Mouse (Mus musculus): ENCODE data around the gene Ldlrad3. TPM values are rescaled to one million over a fixed set of nuclear protein-coding genes. Genes with fewer than 3 reads are reported as not detected.

Gene Ldlrad3
- polyA plus RNA-seq, 1 experiment from 2014 or later, result 30.7 TPM

GRCm38 (mm10) chr2:102057746-102058145 lies 128.4 kb downstream of the Ldlrad3 start:
- WGBS, result 85% methylated on average over 12 of the region's 12 CpGs
- no peaks in the 10 kb centered on the region for H3K9me3 ChIP-seq (replicated peaks)

GRCm38 (mm10) chr2:102057029-102057685 lies 129.0 kb downstream of the Ldlrad3 start:
- H3K27me3 ChIP-seq (replicated peaks), result no peaks in the 10 kb centered on the region
- WGBS, result 73% methylated on average over 9 of the region's 9 CpGs
- no peak overlapping the region for H3K4me2 ChIP-seq
- H3K27ac ChIP-seq (replicated peaks), result peak overlapping the region; percentile 60; the same call in 1 of the 2 replicates
- H3K4me1 ChIP-seq, result peaks cover 8% of the 10 kb centered on the region; the same call in 1 of the 2 replicates
- peaks cover 3% of the 10 kb centered on the region; the same call in 1 of the 2 replicates for H3K36me3 ChIP-seq
- no peak; the same call in 1 of the 2 replicates for ATAC-seq (ENCODE audit: low FRiP score)
- H3K9ac ChIP-seq (replicated peaks), result no peak overlapping the region
- H3K4me3 ChIP-seq (replicated peaks), result no peak overlapping the region
- no peaks in the 10 kb centered on the region for H3K9me3 ChIP-seq (replicated peaks)

More at GRCm38 (mm10) chr2:102057746-102058145, 128.4 kb downstream of the Ldlrad3 start:
- Histone ChIP-seq H3K4me3 (replicated peaks) (no peak overlapping the region), H3K4me2 (no peak overlapping the region), H3K36me3 (peaks cover 3% of the 10 kb centered on the region; the same call in 1 of the 2 replicates), H3K27me3 (replicated peaks) (no peaks in the 10 kb centered on the region), H3K9ac (replicated peaks) (no peak overlapping the region), H3K4me1 (peaks cover 9% of the 10 kb centered on the region; the same call in 1 of the 2 replicates), H3K27ac (replicated peaks) (no peak overlapping the region)
- no peak for ATAC-seq (ENCODE audit: low FRiP score)

GRCm38 (mm10) chr2:102056144-102056543 lies 130.0 kb downstream of the Ldlrad3 start:
- no peak overlapping the region for H3K4me2 ChIP-seq

GRCm38 (mm10) chr2:102052951-102053660 lies 133.1 kb downstream of the Ldlrad3 start:
- Histone ChIP-seq H3K36me3 (peaks cover 3% of the 10 kb centered on the region; the same call in 1 of the 2 replicates), H3K9me3 (replicated peaks) (no peaks in the 10 kb centered on the region), H3K4me1 (peaks cover 28% of the 10 kb centered on the region), H3K4me2 (no peak overlapping the region), H3K27ac (replicated peaks) (no peak overlapping the region; the same call in 1 of the 2 replicates), H3K9ac (replicated peaks) (no peak overlapping the region), H3K4me3 (replicated peaks) (no peak overlapping the region), H3K27me3 (replicated peaks) (no peaks in the 10 kb centered on the region)
- ATAC-seq (ENCODE audit: low FRiP score), result no peak; the same call in 1 of the 2 replicates
- WGBS, result 78% methylated on average over 10 of the region's 10 CpGs

More at GRCm38 (mm10) chr2:102056144-102056543, 130.0 kb downstream of the Ldlrad3 start:
- Histone ChIP-seq H3K9ac (replicated peaks) (no peak overlapping the region), H3K4me3 (replicated peaks) (no peak overlapping the region), H3K36me3 (peaks cover 3% of the 10 kb centered on the region; the same call in 1 of the 2 replicates), H3K27me3 (replicated peaks) (no peaks in the 10 kb centered on the region), H3K27ac (replicated peaks) (no peak overlapping the region), H3K9me3 (replicated peaks) (no peaks in the 10 kb centered on the region), H3K4me1 (0 out of 2 replicates have a peak, but pooled peaks cover 9% of the 10 kb centered on the region)
- ATAC-seq (ENCODE audit: low FRiP score), result no peak
- WGBS, result 90% methylated on average over 8 of the region's 8 CpGs

- peaks cover 28% of the 10 kb centered on the region for H3K4me1 ChIP-seq
- no peak overlapping the region for H3K4me2 ChIP-seq
- no peak overlapping the region for H3K4me3 ChIP-seq (replicated peaks)
- H3K27ac ChIP-seq (replicated peaks), result no peak overlapping the region
- 71% methylated on average over 6 of the region's 6 CpGs for WGBS
- ATAC-seq (ENCODE audit: low FRiP score), result no peak
- no peaks in the 10 kb centered on the region for H3K9me3 ChIP-seq (replicated peaks)
- peaks cover 3% of the 10 kb centered on the region; the same call in 1 of the 2 replicates for H3K36me3 ChIP-seq
- H3K27me3 ChIP-seq (replicated peaks), result no peaks in the 10 kb centered on the region
- no peak overlapping the region for H3K9ac ChIP-seq (replicated peaks)
Observed at GRCm38 (mm10) chr2:102052353-102052752, 133.8 kb downstream of the Ldlrad3 start.

- H3K9ac ChIP-seq (replicated peaks), result no peak overlapping the region
- peak; percentile 37 for ATAC-seq (ENCODE audit: low FRiP score)
- no peaks in the 10 kb centered on the region for H3K9me3 ChIP-seq (replicated peaks)
- WGBS, result 36% methylated on average over 10 of the region's 10 CpGs
- peaks cover 3% of the 10 kb centered on the region; the same call in 1 of the 2 replicates for H3K36me3 ChIP-seq
- no peak overlapping the region for H3K4me2 ChIP-seq
- no peak overlapping the region for H3K4me3 ChIP-seq (replicated peaks)
- H3K27ac ChIP-seq (replicated peaks), result 0 out of 2 replicates have a peak overlapping the region, but pooled peaks have one; percentile 23
- H3K27me3 ChIP-seq (replicated peaks), result no peaks in the 10 kb centered on the region
- H3K4me1 ChIP-seq, result peaks cover 28% of the 10 kb centered on the region
Observed at GRCm38 (mm10) chr2:102049866-102050550, 136.2 kb downstream of the Ldlrad3 start.

- ATAC-seq (ENCODE audit: low FRiP score), result no peak
- WGBS, result 39% methylated on average over 16 of the region's 16 CpGs
- Histone ChIP-seq H3K36me3 (no peaks in the 10 kb centered on the region), H3K9me3 (replicated peaks) (no peaks in the 10 kb centered on the region), H3K4me2 (no peak overlapping the region), H3K4me1 (peaks cover 28% of the 10 kb centered on the region), H3K9ac (replicated peaks) (no peak overlapping the region), H3K4me3 (replicated peaks) (no peak overlapping the region), H3K27ac (replicated peaks) (no peak overlapping the region), H3K27me3 (replicated peaks) (no peaks in the 10 kb centered on the region)
Observed at GRCm38 (mm10) chr2:102048296-102049175, 137.6 kb downstream of the Ldlrad3 start.

GRCm38 (mm10) chr2:102046481-102046880 lies 139.7 kb downstream of the Ldlrad3 start:
- Histone ChIP-seq H3K36me3 (no peaks in the 10 kb centered on the region), H3K4me1 (peaks cover 21% of the 10 kb centered on the region), H3K4me3 (replicated peaks) (no peak overlapping the region), H3K4me2 (no peak overlapping the region), H3K27ac (replicated peaks) (no peak overlapping the region), H3K9me3 (replicated peaks) (no peaks in the 10 kb centered on the region), H3K9ac (replicated peaks) (no peak overlapping the region), H3K27me3 (replicated peaks) (no peaks in the 10 kb centered on the region)
- no peak for ATAC-seq (ENCODE audit: low FRiP score)
- 97% methylated on average over 7 of the region's 7 CpGs for WGBS

- no peak overlapping the region for H3K4me3 ChIP-seq (replicated peaks)
- WGBS, result 67% methylated on average over 5 of the region's 5 CpGs
- no peaks in the 10 kb centered on the region for H3K9me3 ChIP-seq (replicated peaks)
- no peaks in the 10 kb centered on the region for H3K36me3 ChIP-seq
- H3K4me1 ChIP-seq, result peaks cover 44% of the 10 kb centered on the region
- H3K4me2 ChIP-seq, result no peak overlapping the region
- no peak overlapping the region for H3K9ac ChIP-seq (replicated peaks)
- no peaks in the 10 kb centered on the region for H3K27me3 ChIP-seq (replicated peaks)
- ATAC-seq (ENCODE audit: low FRiP score), result no peak
- H3K27ac ChIP-seq (replicated peaks), result no peak overlapping the region
Observed at GRCm38 (mm10) chr2:102040456-102040855, 145.7 kb downstream of the Ldlrad3 start.

GRCm38 (mm10) chr2:102040011-102040410 lies 146.2 kb downstream of the Ldlrad3 start:
- Histone ChIP-seq H3K4me1 (peaks cover 44% of the 10 kb centered on the region), H3K9ac (replicated peaks) (no peak overlapping the region), H3K36me3 (no peaks in the 10 kb centered on the region), H3K27ac (replicated peaks) (no peak overlapping the region), H3K4me2 (no peak overlapping the region), H3K9me3 (replicated peaks) (no peaks in the 10 kb centered on the region), H3K27me3 (replicated peaks) (no peaks in the 10 kb centered on the region), H3K4me3 (replicated peaks) (no peak overlapping the region)
- no peak for ATAC-seq (ENCODE audit: low FRiP score)
- 88% methylated on average over 2 of the region's 2 CpGs for WGBS

Measured in neural tube, embryonic 15.5 days (tissue).